Mouse (Mus musculus): ENCODE results near the gene Bmpr1b. TPM values are rescaled to one million over a fixed set of nuclear protein-coding genes. Genes with fewer than 3 reads are reported as not detected.
A peak's percentile ranks its signal among the peaks of the same experiment; 100 is the strongest.

Gene Bmpr1b
- polyA plus RNA-seq, 1 experiment from 2014 or later: 2.7 TPM

DNA sequence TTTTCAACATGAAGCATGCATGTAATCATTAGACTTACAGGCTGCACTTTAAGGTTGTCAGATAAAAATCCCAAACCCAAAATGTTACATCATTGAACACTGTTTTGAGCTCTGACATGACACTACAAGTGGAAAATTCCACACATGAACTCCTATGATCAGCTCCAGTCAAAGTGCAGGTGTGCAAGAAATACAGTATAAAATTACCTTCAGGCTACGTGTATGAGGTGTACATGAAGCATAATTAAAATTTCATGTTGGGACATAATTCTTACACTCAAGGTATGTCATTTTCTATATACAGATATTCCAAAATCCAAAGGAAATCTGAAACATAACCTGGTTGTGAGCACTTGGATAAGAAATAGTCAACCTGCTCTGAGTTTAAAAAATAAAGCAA is 220.7 kb downstream of the Bmpr1b start:
- Histone ChIP-seq H3K27ac (replicated peaks) (no peak overlapping the region), H3K27me3 (ENCODE audit: control insufficient read depth, insufficient read depth, low read length) (no peaks in the 10 kb centered on the region), H3K4me2 (replicated peaks; ENCODE audit: low read depth) (no peak overlapping the region), H3K9ac (ENCODE audit: low read length) (no peak overlapping the region), H3K36me3 (ENCODE audit: control insufficient read depth, insufficient read depth, low read length) (no peaks in the 10 kb centered on the region), H3K9me3 (ENCODE audit: control insufficient read depth, low read length) (no peaks in the 10 kb centered on the region), H3K4me1 (replicated peaks; ENCODE audit: control insufficient read depth, insufficient read depth) (no peaks in the 10 kb centered on the region; the same call in 1 of the 2 replicates), H3K4me3 (ENCODE audit: low read depth, low read length) (no peak overlapping the region)
- ATAC-seq (ENCODE audit: low FRiP score, low TSS enrichment) (no peak), DNase-seq (ENCODE audit: low spot score) (no peak)
- TF ChIP-seq EP300 (optimal IDR thresholded peaks at IDR 0.05) (no peak), CTCF (IDR thresholded peaks at IDR 0.05; ENCODE audit: low read depth) (no peak)
- WGBS: 67% methylated on average over 1 of the region's 1 CpGs

DNA sequence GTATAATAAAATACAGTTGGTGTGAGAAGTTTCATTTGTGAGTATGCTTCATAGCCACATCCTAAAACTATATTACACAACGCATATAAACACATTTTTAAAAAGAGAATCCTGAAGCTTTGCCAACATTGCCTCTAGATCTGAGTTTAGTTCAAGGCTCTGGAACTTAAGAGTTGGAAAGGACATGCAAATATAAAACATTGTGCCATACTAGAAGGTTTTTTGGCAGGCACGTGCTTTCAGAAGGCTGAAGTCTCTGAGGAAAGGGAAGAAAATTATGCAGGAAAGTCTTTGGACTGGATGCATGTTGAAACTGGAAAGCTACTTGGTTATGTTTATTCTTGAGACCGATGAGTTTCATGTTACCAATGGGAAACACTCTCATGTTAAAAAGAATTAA is 221.1 kb downstream of the Bmpr1b start:
- TF ChIP-seq CTCF (IDR thresholded peaks at IDR 0.05; ENCODE audit: low read depth) (no peak), EP300 (optimal IDR thresholded peaks at IDR 0.05) (no peak)
- Histone ChIP-seq H3K9ac (ENCODE audit: low read length) (no peak overlapping the region), H3K36me3 (ENCODE audit: control insufficient read depth, insufficient read depth, low read length) (no peaks in the 10 kb centered on the region), H3K4me3 (ENCODE audit: low read depth, low read length) (no peak overlapping the region), H3K27ac (replicated peaks) (no peak overlapping the region), H3K4me2 (replicated peaks; ENCODE audit: low read depth) (no peak overlapping the region), H3K27me3 (ENCODE audit: control insufficient read depth, insufficient read depth, low read length) (no peaks in the 10 kb centered on the region), H3K4me1 (replicated peaks; ENCODE audit: control insufficient read depth, insufficient read depth) (no peaks in the 10 kb centered on the region; the same call in 1 of the 2 replicates), H3K9me3 (ENCODE audit: control insufficient read depth, low read length) (no peaks in the 10 kb centered on the region)
- DNase-seq (ENCODE audit: low spot score): no peak
- 46% methylated on average over 3 of the region's 3 CpGs for WGBS
- no peak for ATAC-seq (ENCODE audit: low FRiP score, low TSS enrichment)

DNA sequence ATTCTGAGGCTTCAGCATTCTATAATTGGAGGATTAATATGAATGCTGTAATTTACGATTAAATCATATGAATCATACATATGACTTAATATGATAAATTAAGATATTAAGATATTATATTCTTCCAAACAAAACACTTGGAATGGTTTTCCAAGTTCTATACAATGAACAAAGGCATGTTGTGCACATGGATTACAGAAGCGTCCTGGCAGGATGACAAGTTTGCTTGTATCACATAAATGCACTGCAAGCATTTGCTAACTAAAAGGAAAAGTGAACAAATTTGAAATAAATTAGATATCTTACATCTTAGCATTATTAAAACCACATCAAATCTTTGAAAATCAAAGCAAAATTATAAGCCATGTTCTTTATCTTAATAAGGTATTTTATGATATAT is 222.4 kb downstream of the Bmpr1b start:
- TF ChIP-seq CTCF (IDR thresholded peaks at IDR 0.05; ENCODE audit: low read depth) (no peak), EP300 (optimal IDR thresholded peaks at IDR 0.05) (no peak)
- DNase-seq (ENCODE audit: low spot score) (no peak), ATAC-seq (ENCODE audit: low FRiP score, low TSS enrichment) (no peak)
- H3K27me3 ChIP-seq (ENCODE audit: control insufficient read depth, insufficient read depth, low read length): no peaks in the 10 kb centered on the region
- H3K27ac ChIP-seq (replicated peaks): no peak overlapping the region
- no peaks in the 10 kb centered on the region; the same call in 1 of the 2 replicates for H3K4me1 ChIP-seq (replicated peaks; ENCODE audit: control insufficient read depth, insufficient read depth)
- no peak overlapping the region for H3K9ac ChIP-seq (ENCODE audit: low read length)
- H3K36me3 ChIP-seq (ENCODE audit: control insufficient read depth, insufficient read depth, low read length): no peaks in the 10 kb centered on the region
- no peak overlapping the region for H3K4me3 ChIP-seq (ENCODE audit: low read depth, low read length)
- no peaks in the 10 kb centered on the region for H3K9me3 ChIP-seq (ENCODE audit: control insufficient read depth, low read length)
- WGBS: 57% methylated on average over 2 of the region's 2 CpGs
- H3K4me2 ChIP-seq (replicated peaks; ENCODE audit: low read depth): no peak overlapping the region

DNA sequence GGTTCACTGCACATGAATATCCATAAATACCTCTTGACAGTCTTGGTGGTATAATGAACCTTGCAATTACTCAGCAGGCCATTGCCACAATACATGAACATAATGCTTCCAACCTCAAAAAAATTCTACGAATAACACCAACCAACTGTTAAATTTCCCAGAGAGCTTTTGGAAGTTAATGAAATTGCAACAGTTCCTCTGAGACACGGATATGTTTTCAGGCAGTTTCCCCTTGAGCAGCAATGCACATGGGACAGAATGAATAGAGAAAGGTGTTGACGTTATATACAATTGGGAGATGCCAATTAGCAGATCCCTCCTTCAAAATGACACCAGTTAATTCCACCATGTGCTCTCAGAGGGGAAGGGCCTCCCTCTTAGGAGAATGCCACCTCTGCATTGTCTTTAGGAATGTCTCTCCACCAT is 225.9 kb downstream of the Bmpr1b start:
- no peak overlapping the region for H3K4me3 ChIP-seq (ENCODE audit: low read depth, low read length)
- no peaks in the 10 kb centered on the region for H3K9me3 ChIP-seq (ENCODE audit: control insufficient read depth, low read length)
- no peaks in the 10 kb centered on the region for H3K36me3 ChIP-seq (ENCODE audit: control insufficient read depth, insufficient read depth, low read length)
- TF ChIP-seq CTCF (IDR thresholded peaks at IDR 0.05; ENCODE audit: low read depth) (no peak), EP300 (optimal IDR thresholded peaks at IDR 0.05) (no peak)
- no peak overlapping the region for H3K9ac ChIP-seq (ENCODE audit: low read length)
- no peak overlapping the region for H3K4me2 ChIP-seq (replicated peaks; ENCODE audit: low read depth)
- DNase-seq (ENCODE audit: low spot score) (no peak), ATAC-seq (ENCODE audit: low FRiP score, low TSS enrichment) (no peak)
- H3K4me1 ChIP-seq (replicated peaks; ENCODE audit: control insufficient read depth, insufficient read depth): no peaks in the 10 kb centered on the region
- no peaks in the 10 kb centered on the region for H3K27me3 ChIP-seq (ENCODE audit: control insufficient read depth, insufficient read depth, low read length)
- no peak overlapping the region for H3K27ac ChIP-seq (replicated peaks)
- 86% methylated on average over 3 of the region's 3 CpGs for WGBS

DNA sequence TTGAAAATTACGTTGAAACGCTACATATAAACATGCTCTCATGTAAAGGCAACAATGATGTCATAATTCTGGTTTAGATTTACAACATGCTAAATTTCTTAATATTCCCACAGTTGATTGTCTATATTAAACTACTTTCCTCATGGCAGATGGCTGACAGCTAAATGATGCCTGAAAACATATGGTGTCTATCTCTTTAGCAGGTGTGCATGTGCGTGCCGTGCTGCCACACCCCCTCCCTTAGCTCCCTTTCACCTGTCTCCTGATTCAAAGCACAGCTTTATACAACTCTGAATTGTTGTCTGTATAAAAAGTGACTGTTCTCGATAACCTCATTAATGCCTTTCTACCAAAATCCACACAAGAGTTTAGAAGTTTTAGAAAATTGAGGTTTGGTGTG is 229.0 kb downstream of the Bmpr1b start:
- 73% methylated on average over 5 of the region's 5 CpGs for WGBS
- no peak overlapping the region for H3K4me2 ChIP-seq (replicated peaks; ENCODE audit: low read depth)
- H3K27ac ChIP-seq (replicated peaks): no peak overlapping the region
- no peak for DNase-seq (ENCODE audit: low spot score)
- no peak overlapping the region for H3K9ac ChIP-seq (ENCODE audit: low read length)
- H3K4me1 ChIP-seq (replicated peaks; ENCODE audit: control insufficient read depth, insufficient read depth): no peaks in the 10 kb centered on the region
- no peaks in the 10 kb centered on the region for H3K9me3 ChIP-seq (ENCODE audit: control insufficient read depth, low read length)
- TF ChIP-seq EP300 (optimal IDR thresholded peaks at IDR 0.05) (no peak), CTCF (IDR thresholded peaks at IDR 0.05; ENCODE audit: low read depth) (no peak)
- no peak overlapping the region for H3K4me3 ChIP-seq (ENCODE audit: low read depth, low read length)
- ATAC-seq (ENCODE audit: low FRiP score, low TSS enrichment): no peak
- H3K27me3 ChIP-seq (ENCODE audit: control insufficient read depth, insufficient read depth, low read length): no peaks in the 10 kb centered on the region
- H3K36me3 ChIP-seq (ENCODE audit: control insufficient read depth, insufficient read depth, low read length): no peaks in the 10 kb centered on the region

DNA sequence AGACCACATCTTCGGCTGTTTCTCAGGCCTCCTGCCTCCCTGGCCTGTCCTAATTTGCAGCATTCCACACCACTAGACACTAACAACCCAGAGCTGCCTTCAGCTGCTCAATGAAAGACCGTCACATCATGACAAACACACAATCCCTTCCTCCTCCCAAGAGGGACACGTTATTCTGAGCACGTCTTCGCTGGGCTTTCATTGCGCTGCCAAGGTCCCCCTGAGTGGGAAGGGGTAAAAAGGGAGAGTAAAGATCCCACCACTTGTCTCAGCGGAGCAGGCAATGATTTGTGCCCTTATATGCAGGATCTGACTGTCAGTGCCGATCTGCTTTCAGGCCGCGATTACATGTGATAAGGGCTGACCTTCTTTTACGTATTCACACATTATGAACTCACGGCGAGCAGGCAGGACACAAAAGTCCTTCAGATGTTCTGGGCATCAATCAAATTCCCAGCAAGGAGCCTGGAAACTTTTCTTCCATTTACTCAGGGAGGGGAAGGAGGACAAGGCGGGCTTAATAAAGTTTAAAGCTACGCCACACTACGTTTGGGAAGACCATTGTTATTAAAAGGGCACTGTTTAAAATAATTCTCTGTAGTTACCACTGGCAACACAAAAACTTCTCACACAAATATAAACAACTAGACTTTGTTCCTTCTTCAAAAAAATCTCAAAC is 232.5 kb downstream of the Bmpr1b start:
- no peak overlapping the region for H3K4me3 ChIP-seq (ENCODE audit: low read depth, low read length)
- H3K4me1 ChIP-seq (replicated peaks; ENCODE audit: control insufficient read depth, insufficient read depth): no peaks in the 10 kb centered on the region
- H3K9ac ChIP-seq (ENCODE audit: low read length): no peak overlapping the region
- ATAC-seq (ENCODE audit: low FRiP score, low TSS enrichment): no peak
- no peak overlapping the region for H3K27ac ChIP-seq (replicated peaks)
- H3K9me3 ChIP-seq (ENCODE audit: control insufficient read depth, low read length): no peaks in the 10 kb centered on the region
- DNase-seq (ENCODE audit: low spot score): no peak
- peak overlapping the region; percentile 23 for H3K4me2 ChIP-seq (replicated peaks; ENCODE audit: low read depth)
- no peak for TF ChIP-seq EP300 (optimal IDR thresholded peaks at IDR 0.05)
- no peak for TF ChIP-seq CTCF (IDR thresholded peaks at IDR 0.05; ENCODE audit: low read depth)
- no peaks in the 10 kb centered on the region for H3K36me3 ChIP-seq (ENCODE audit: control insufficient read depth, insufficient read depth, low read length)
- H3K27me3 ChIP-seq (ENCODE audit: control insufficient read depth, insufficient read depth, low read length): no peaks in the 10 kb centered on the region
- 35% methylated on average over 16 of the region's 16 CpGs for WGBS

Data from stomach, postnatal 0 days (tissue).